15 mouse cellular contexts compared by ENCODE assay signal in genomic region chr6:119018956-119019355, GRCm38 (mm10).
DNase-seq lines count a peak whose midpoint lies in the region; ATAC-seq and TF ChIP-seq lines count a peak whose summit lies in the region.
"Had no signal": no experiment of that assay in that cellular context is flagged by ENCODE, and none has a peak within 500 bp of the region (broad histone marks: within the 10 kb centered on the region; RNA-seq: fewer than 3 reads in every experiment).

No protein-coding gene starts in this region.

- DNase-seq in heart, adult 2 months, result peak in 1 of 2 experiments; percentile 66
- peak; percentile 67 for DNase-seq in brain, adult 2 months (ENCODE audit: low read depth, low spot score)
- peak; percentile 34 to 54 for DNase-seq in heart, postnatal 10 days
- DNase-seq in lung, postnatal 36 days, result peak; percentile 53
- DNase-seq in forebrain, postnatal 0 days, result no peak
- DNase-seq in spleen, adult 12 weeks (ENCODE audit: low spot score), result no peak
- DNase-seq in spleen, postnatal 14 days (ENCODE audit: low spot score in 2 of 2), result no peak
- DNase-seq: cerebellum, adult 11-12 months had no signal

- TF ChIP-seq EP300 in heart, adult 2 months (IDR thresholded peaks at IDR 0.05; ENCODE audit: insufficient read depth, low read depth, low read length), result no peak

- no peak overlapping the region for H3K9ac ChIP-seq in heart, adult 2 months (ENCODE audit: low read depth, low read length)
- H3K9ac ChIP-seq in heart, embryonic 11.5 days (ENCODE audit: low read depth, low read length), result no peak overlapping the region
- H3K9ac ChIP-seq in forebrain, postnatal 0 days, result no peak overlapping the region
- H3K9ac ChIP-seq: embryonic facial prominence, embryonic 15.5 days; neural tube, embryonic 12.5 days had no signal

- no peaks in the 10 kb centered on the region; the same call in none of the 2 replicates for H3K36me3 ChIP-seq in heart, adult 2 months (ENCODE audit: control insufficient read depth, insufficient read depth, low read length)
- no peaks in the 10 kb centered on the region for H3K36me3 ChIP-seq in heart, embryonic 11.5 days (ENCODE audit: control insufficient read depth, insufficient read depth, low read length)
- H3K36me3 ChIP-seq in forebrain, postnatal 0 days (ENCODE audit: insufficient read depth), result no peaks in the 10 kb centered on the region
- H3K36me3 ChIP-seq: embryonic facial prominence, embryonic 15.5 days; G1E; neural tube, embryonic 12.5 days had no signal

- no peaks in the 10 kb centered on the region for H3K9me3 ChIP-seq in heart, embryonic 11.5 days (replicated peaks; ENCODE audit: control insufficient read depth, low read length)
- H3K9me3 ChIP-seq in forebrain, postnatal 0 days (ENCODE audit: low read length), result no peaks in the 10 kb centered on the region
- H3K9me3 ChIP-seq: embryonic facial prominence, embryonic 15.5 days; neural tube, embryonic 12.5 days had no signal

- no peak for ATAC-seq in heart, embryonic 11.5 days (replicated peaks; ENCODE audit: insufficient number of reproducible peaks, low FRiP score, low TSS enrichment)
- ATAC-seq in forebrain, postnatal 0 days, result no peak
- ATAC-seq: activated CD4-positive, CD25-positive, alpha-beta regulatory T cell, adult 4 months; midbrain, embryonic 16.5 days had no signal

- H3K4me2 ChIP-seq in heart, embryonic 11.5 days, result no peak overlapping the region
- no peak overlapping the region for H3K4me2 ChIP-seq in forebrain, postnatal 0 days (ENCODE audit: low read depth)
- H3K4me2 ChIP-seq: embryonic facial prominence, embryonic 15.5 days; neural tube, embryonic 12.5 days had no signal

- H3K27me3 ChIP-seq in heart, adult 2 months (ENCODE audit: control insufficient read depth, insufficient read depth, low read length), result no peaks in the 10 kb centered on the region
- H3K27me3 ChIP-seq in heart, embryonic 11.5 days (ENCODE audit: control insufficient read depth, insufficient read depth, low read length), result no peaks in the 10 kb centered on the region
- no peaks in the 10 kb centered on the region for H3K27me3 ChIP-seq in forebrain, postnatal 0 days (ENCODE audit: insufficient read depth, low read length)
- H3K27me3 ChIP-seq: embryonic facial prominence, embryonic 15.5 days; neural tube, embryonic 12.5 days had no signal

- peaks cover 2% of the 10 kb centered on the region; the same call in 1 of the 2 replicates for H3K79me2 ChIP-seq in heart, adult 2 months (replicated peaks; ENCODE audit: control insufficient read depth, insufficient read depth, low read length)

- H3K4me3 ChIP-seq in heart, adult 2 months, result no peak overlapping the region
- no peak overlapping the region for H3K4me3 ChIP-seq in heart, embryonic 11.5 days (ENCODE audit: low read depth, low read length)
- no peak overlapping the region for H3K4me3 ChIP-seq in forebrain, postnatal 0 days (ENCODE audit: low read depth, low read length)
- H3K4me3 ChIP-seq: embryonic facial prominence, embryonic 15.5 days; neural tube, embryonic 12.5 days had no signal

- H3K4me1 ChIP-seq in heart, adult 2 months (ENCODE audit: control insufficient read depth, insufficient read depth, low read length), result peaks cover 16% of the 10 kb centered on the region
- peaks cover 50% of the 10 kb centered on the region for H3K4me1 ChIP-seq in heart, embryonic 11.5 days (ENCODE audit: control insufficient read depth, insufficient read depth, low read length)
- no peaks in the 10 kb centered on the region for H3K4me1 ChIP-seq in forebrain, postnatal 0 days (ENCODE audit: insufficient read depth)

- TF ChIP-seq CTCF in heart, adult 2 months (IDR thresholded peaks at IDR 0.05), result no peak
- no peak for TF ChIP-seq CTCF in forebrain, postnatal 0 days (IDR thresholded peaks at IDR 0.05; ENCODE audit: low read depth)

- WGBS in heart, adult 2 months, result 49% methylated on average over 6 of the region's 6 CpGs
- 82% methylated on average over 6 of the region's 6 CpGs for WGBS in heart, embryonic 11.5 days (ENCODE audit: insufficient replicate concordance)
- 75% methylated on average over 6 of the region's 6 CpGs for WGBS in forebrain, postnatal 0 days

- peak overlapping the region; percentile 30; the same call in 1 of the 2 replicates for H3K27ac ChIP-seq in heart, adult 2 months
- H3K27ac ChIP-seq in heart, embryonic 11.5 days (ENCODE audit: low read depth, low read length), result no peak overlapping the region
- no peak overlapping the region for H3K27ac ChIP-seq in forebrain, postnatal 0 days (ENCODE audit: low read depth, low read length)
- H3K27ac ChIP-seq: embryonic facial prominence, embryonic 15.5 days; macrophage; neural tube, embryonic 12.5 days had no signal

- no peak for TF ChIP-seq POLR2A in heart, adult 2 months (IDR thresholded peaks at IDR 0.05; ENCODE audit: insufficient read depth, low read depth, low read length)

- intact Hi-C loops in heart, adult 2 months (cut with DNase I), result no loop called here
- intact Hi-C loops in heart, postnatal 10 days (cut with DNase I), result no loop called here

Comparison
In these comparisons a context has a peak if more than half of its experiments do, and no peak if none do; other contexts are left out.
1. DNase-seq: peak in brain, adult 2 months (single experiment), heart, postnatal 10 days (2 of 2) and lung, postnatal 36 days (single experiment); none in forebrain, postnatal 0 days (single experiment), spleen, adult 12 weeks (single experiment) and spleen, postnatal 14 days (0 of 2).